21 mouse cellular contexts compared by ENCODE assay signal in the genomic region with DNA sequence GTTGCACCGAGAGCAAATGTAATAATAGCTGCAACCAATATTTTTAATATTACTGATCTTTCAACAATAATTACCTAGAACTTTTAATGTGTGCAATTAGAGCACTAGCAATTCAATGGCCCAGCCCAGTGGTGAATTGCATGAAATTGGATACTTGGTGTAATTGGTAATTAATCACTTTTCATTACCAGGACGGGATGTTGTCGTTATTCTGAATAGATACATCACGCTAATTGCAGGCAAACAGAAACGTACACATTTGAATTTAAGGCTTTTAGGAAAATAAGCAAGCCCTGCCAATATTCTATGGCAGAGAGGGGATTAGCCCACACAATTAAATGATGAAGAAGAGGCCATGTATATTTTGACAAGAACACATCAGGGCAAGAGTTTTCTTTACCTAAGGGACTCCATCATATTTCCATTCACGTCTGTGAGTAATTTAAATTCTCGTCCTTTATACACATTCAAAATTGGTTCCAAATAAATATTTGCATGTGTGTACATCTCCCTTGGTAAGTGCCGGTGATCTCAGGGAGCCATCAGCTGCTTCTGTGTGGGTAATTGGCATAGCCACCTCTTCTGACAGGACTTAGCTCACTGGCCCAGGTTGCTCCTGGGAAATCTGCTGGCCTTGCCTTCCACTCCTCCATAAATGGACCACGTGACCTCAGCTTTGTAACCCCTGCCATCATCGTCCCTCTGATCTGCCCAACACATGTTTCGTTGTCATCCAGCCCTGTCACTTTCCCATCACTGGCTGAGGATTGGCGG.
DNase-seq lines count a peak whose midpoint lies in the region; ATAC-seq and TF ChIP-seq lines count a peak whose summit lies in the region.
"Had no signal": no experiment of that assay in that cellular context is flagged by ENCODE, and none has a peak within 500 bp of the region (broad histone marks: within the 10 kb centered on the region; RNA-seq: fewer than 3 reads in every experiment).

No protein-coding gene starts in this region.

- H3K4me3 ChIP-seq in forebrain, embryonic 14.5 days (ENCODE audit: low read depth, low read length): no peak overlapping the region
- H3K4me3 ChIP-seq in forebrain, embryonic 12.5 days (replicated peaks): no peak overlapping the region
- H3K4me3 ChIP-seq in midbrain, embryonic 11.5 days (ENCODE audit: low read depth, low read length): no peak overlapping the region
- no peak overlapping the region for H3K4me3 ChIP-seq in midbrain, embryonic 15.5 days

- no peaks in the 10 kb centered on the region for H3K9me3 ChIP-seq in forebrain, embryonic 14.5 days (replicated peaks; ENCODE audit: control insufficient read depth, low read length)
- no peaks in the 10 kb centered on the region for H3K9me3 ChIP-seq in forebrain, embryonic 12.5 days
- no peaks in the 10 kb centered on the region for H3K9me3 ChIP-seq in midbrain, embryonic 11.5 days (ENCODE audit: control insufficient read depth, low read length)
- no peaks in the 10 kb centered on the region for H3K9me3 ChIP-seq in midbrain, embryonic 15.5 days

- DNase-seq in forebrain, embryonic 14.5 days (ENCODE audit: low spot score): peak; percentile 54
- DNase-seq in midbrain, embryonic 11.5 days (ENCODE audit: low spot score, missing footprints): peak; percentile 56
- peak; percentile 71 for DNase-seq in brain, embryonic 14.5 days (ENCODE audit: low read depth)
- no peak for DNase-seq in adrenal gland, postnatal 10 days
- DNase-seq: adrenal gland, adult 2 months; adrenal gland, adult 8-10 months; adrenal gland, postnatal 14 days; adrenal gland, postnatal 25 days; adrenal gland, postnatal 36 days; B cell, adult 2 months; cerebellum, adult 11 months; cerebellum, adult 11-12 months; cerebellum, adult 18-20 months; cerebellum, adult 2 months; cerebellum, adult 8-10 months had no signal

- no peak overlapping the region for H3K4me2 ChIP-seq in forebrain, embryonic 14.5 days (ENCODE audit: low read length)
- no peak overlapping the region for H3K4me2 ChIP-seq in forebrain, embryonic 12.5 days
- H3K4me2 ChIP-seq in midbrain, embryonic 11.5 days: no peak overlapping the region
- H3K4me2 ChIP-seq in midbrain, embryonic 15.5 days: no peak overlapping the region

- peaks cover 81% of the 10 kb centered on the region for H3K27me3 ChIP-seq in forebrain, embryonic 14.5 days (replicated peaks; ENCODE audit: control insufficient read depth, insufficient read depth, low read length)
- peaks cover 81% of the 10 kb centered on the region for H3K27me3 ChIP-seq in forebrain, embryonic 12.5 days
- no peaks in the 10 kb centered on the region; the same call in 1 of the 2 replicates for H3K27me3 ChIP-seq in midbrain, embryonic 11.5 days (ENCODE audit: control insufficient read depth, insufficient read depth, low read length)
- H3K27me3 ChIP-seq in midbrain, embryonic 15.5 days (replicated peaks): no peaks in the 10 kb centered on the region
- H3K27me3 ChIP-seq: Patski had no signal

- no peaks in the 10 kb centered on the region for H3K36me3 ChIP-seq in forebrain, embryonic 14.5 days (ENCODE audit: control insufficient read depth, insufficient read depth, low read length)
- no peaks in the 10 kb centered on the region for H3K36me3 ChIP-seq in forebrain, embryonic 12.5 days (replicated peaks)
- H3K36me3 ChIP-seq in midbrain, embryonic 11.5 days (ENCODE audit: control insufficient read depth, insufficient read depth, low read length): no peaks in the 10 kb centered on the region
- H3K36me3 ChIP-seq in midbrain, embryonic 15.5 days (replicated peaks): no peaks in the 10 kb centered on the region
- H3K36me3 ChIP-seq: G1E had no signal

- H3K27ac ChIP-seq in forebrain, embryonic 14.5 days (ENCODE audit: low read depth, low read length): no peak overlapping the region
- H3K27ac ChIP-seq in forebrain, embryonic 12.5 days: no peak overlapping the region
- H3K27ac ChIP-seq in midbrain, embryonic 11.5 days (ENCODE audit: low read depth, low read length): no peak overlapping the region
- H3K27ac ChIP-seq in midbrain, embryonic 15.5 days: no peak overlapping the region

- WGBS in forebrain, embryonic 14.5 days: 38% methylated on average over 12 of the region's 12 CpGs
- 51% methylated on average over 12 of the region's 12 CpGs for WGBS in forebrain, embryonic 12.5 days
- WGBS in midbrain, embryonic 11.5 days: 84% methylated on average over 12 of the region's 12 CpGs
- 72% methylated on average over 12 of the region's 12 CpGs for WGBS in midbrain, embryonic 15.5 days

- ATAC-seq in forebrain, embryonic 14.5 days: peak; percentile 40; the same call in 1 of the 2 replicates
- ATAC-seq in forebrain, embryonic 12.5 days (ENCODE audit: low FRiP score): no peak
- no peak for ATAC-seq in midbrain, embryonic 11.5 days (ENCODE audit: low FRiP score)
- no peak for ATAC-seq in midbrain, embryonic 15.5 days (replicated peaks)
- ATAC-seq: activated CD4-positive, CD25-positive, alpha-beta regulatory T cell, adult 4 months; CD4-positive, CD25-positive, alpha-beta regulatory T cell, adult 4 months; Patski had no signal

- TF ChIP-seq POLR2A in brain, embryonic 14.5 days (IDR thresholded peaks at IDR 0.05; ENCODE audit: borderline replicate concordance, extremely low read depth, insufficient read depth, insufficient read length, poor library complexity, severe bottlenecking): no peak

- no peak overlapping the region for H3K9ac ChIP-seq in forebrain, embryonic 14.5 days (ENCODE audit: low read length)
- H3K9ac ChIP-seq in forebrain, embryonic 12.5 days: no peak overlapping the region
- no peak overlapping the region for H3K9ac ChIP-seq in midbrain, embryonic 11.5 days (ENCODE audit: low read length)
- no peak overlapping the region for H3K9ac ChIP-seq in midbrain, embryonic 15.5 days

- 0 out of 2 replicates have a peak, but pooled peaks cover 2% of the 10 kb centered on the region for H3K4me1 ChIP-seq in forebrain, embryonic 14.5 days (ENCODE audit: control insufficient read depth, insufficient read depth, low read length)
- peaks cover 13% of the 10 kb centered on the region for H3K4me1 ChIP-seq in forebrain, embryonic 12.5 days
- H3K4me1 ChIP-seq in midbrain, embryonic 11.5 days (ENCODE audit: control insufficient read depth, insufficient read depth, low read length): no peaks in the 10 kb centered on the region
- peaks cover 7% of the 10 kb centered on the region; the same call in 1 of the 2 replicates for H3K4me1 ChIP-seq in midbrain, embryonic 15.5 days

- TF ChIP-seq CTCF in brain, embryonic 14.5 days (IDR thresholded peaks at IDR 0.05; ENCODE audit: borderline replicate concordance, extremely low read depth, insufficient read depth, insufficient read length): no peak
